Mouse (Mus musculus): ENCODE results near the gene Stx8. TPM values are rescaled to one million over a fixed set of nuclear protein-coding genes. Genes with fewer than 3 reads are reported as not detected.

Stx8 gene
- polyA plus RNA-seq, 1 experiment from 2014 or later = 16.6 TPM

DNA sequence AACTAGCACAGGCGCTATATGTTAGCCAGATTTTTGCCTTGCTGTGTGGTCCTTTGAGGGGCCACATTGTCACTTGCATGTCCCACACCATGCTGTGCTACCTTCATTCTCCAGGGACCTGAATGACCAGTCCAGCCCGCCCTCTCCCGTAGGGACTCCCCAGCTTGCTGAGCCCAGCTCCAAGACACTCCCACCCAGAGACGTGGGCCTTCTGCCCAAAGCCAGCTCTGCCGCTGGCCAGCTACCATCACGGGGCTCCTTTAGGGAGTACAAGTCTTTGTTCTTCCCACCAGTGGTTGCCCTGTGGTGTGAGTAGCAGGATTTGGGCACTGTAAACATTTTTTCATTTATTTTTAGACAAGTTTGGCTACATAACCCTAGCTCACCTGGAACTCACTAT, 230.6 kb downstream of the Stx8 start:
- no peak overlapping the region for H3K4me2 ChIP-seq (ENCODE audit: low read depth, low read length)
- no peaks in the 10 kb centered on the region for H3K27me3 ChIP-seq (ENCODE audit: control insufficient read depth, insufficient read depth, low read depth, low read length)
- no peaks in the 10 kb centered on the region for H3K4me1 ChIP-seq (ENCODE audit: control insufficient read depth, low read depth, low read length)
- no peak overlapping the region for H3K9ac ChIP-seq (ENCODE audit: low read depth, low read length)
- no peak overlapping the region for H3K4me3 ChIP-seq (ENCODE audit: low read depth, low read length)
- H3K36me3 ChIP-seq (ENCODE audit: control insufficient read depth, insufficient read depth) = no peaks in the 10 kb centered on the region
- ATAC-seq (ENCODE audit: low read depth) = no peak
- WGBS (ENCODE audit: insufficient replicate concordance) = 76% methylated on average over 6 of the region's 6 CpGs
- H3K9me3 ChIP-seq (replicated peaks; ENCODE audit: control insufficient read depth, low read length) = no peaks in the 10 kb centered on the region
- no peak overlapping the region for H3K27ac ChIP-seq (ENCODE audit: low read length)

DNA sequence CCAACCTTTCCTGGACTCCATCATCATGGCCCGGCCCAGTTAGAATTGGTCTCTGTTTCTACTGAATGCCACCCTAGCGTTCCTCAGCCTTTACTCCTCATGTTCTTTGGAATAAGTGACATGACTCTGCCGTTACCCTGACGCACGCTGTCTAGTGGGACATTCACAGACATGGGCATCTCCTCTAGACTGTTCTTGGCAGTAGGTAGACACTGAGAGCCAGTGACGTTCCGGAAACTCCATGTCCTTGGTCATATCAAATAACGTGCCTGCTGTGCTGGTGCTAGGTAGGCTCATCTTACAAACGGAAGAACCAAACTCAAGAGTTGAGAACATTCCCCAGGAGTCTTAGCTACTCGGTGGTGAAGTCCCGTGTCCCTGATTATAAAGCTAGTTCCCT, 231.5 kb downstream of the Stx8 start:
- no peak overlapping the region for H3K4me2 ChIP-seq (ENCODE audit: low read depth, low read length)
- H3K4me3 ChIP-seq (ENCODE audit: low read depth, low read length) = no peak overlapping the region
- H3K9ac ChIP-seq (ENCODE audit: low read depth, low read length) = no peak overlapping the region
- H3K9me3 ChIP-seq (replicated peaks; ENCODE audit: control insufficient read depth, low read length) = no peaks in the 10 kb centered on the region
- no peak overlapping the region for H3K27ac ChIP-seq (ENCODE audit: low read length)
- no peaks in the 10 kb centered on the region for H3K36me3 ChIP-seq (ENCODE audit: control insufficient read depth, insufficient read depth)
- no peaks in the 10 kb centered on the region for H3K27me3 ChIP-seq (ENCODE audit: control insufficient read depth, insufficient read depth, low read depth, low read length)
- no peaks in the 10 kb centered on the region for H3K4me1 ChIP-seq (ENCODE audit: control insufficient read depth, low read depth, low read length)
- no peak for ATAC-seq (ENCODE audit: low read depth)
- WGBS (ENCODE audit: insufficient replicate concordance) = 74% methylated on average over 11 of the region's 11 CpGs

- no peaks in the 10 kb centered on the region for H3K36me3 ChIP-seq (ENCODE audit: control insufficient read depth, insufficient read depth)
- no peaks in the 10 kb centered on the region for H3K4me1 ChIP-seq (ENCODE audit: control insufficient read depth, low read depth, low read length)
- WGBS (ENCODE audit: insufficient replicate concordance) = 64% methylated on average over 10 of the region's 10 CpGs
- no peak overlapping the region for H3K4me2 ChIP-seq (ENCODE audit: low read depth, low read length)
- H3K27me3 ChIP-seq (ENCODE audit: control insufficient read depth, insufficient read depth, low read depth, low read length) = no peaks in the 10 kb centered on the region
- H3K4me3 ChIP-seq (ENCODE audit: low read depth, low read length) = no peak overlapping the region
- no peak overlapping the region for H3K27ac ChIP-seq (ENCODE audit: low read length)
- no peak for ATAC-seq (ENCODE audit: low read depth)
- no peaks in the 10 kb centered on the region for H3K9me3 ChIP-seq (replicated peaks; ENCODE audit: control insufficient read depth, low read length)
- H3K9ac ChIP-seq (ENCODE audit: low read depth, low read length) = no peak overlapping the region
Measured at GRCm38 (mm10) chr11:68198696-68199095, 232.7 kb downstream of the Stx8 start.

DNA sequence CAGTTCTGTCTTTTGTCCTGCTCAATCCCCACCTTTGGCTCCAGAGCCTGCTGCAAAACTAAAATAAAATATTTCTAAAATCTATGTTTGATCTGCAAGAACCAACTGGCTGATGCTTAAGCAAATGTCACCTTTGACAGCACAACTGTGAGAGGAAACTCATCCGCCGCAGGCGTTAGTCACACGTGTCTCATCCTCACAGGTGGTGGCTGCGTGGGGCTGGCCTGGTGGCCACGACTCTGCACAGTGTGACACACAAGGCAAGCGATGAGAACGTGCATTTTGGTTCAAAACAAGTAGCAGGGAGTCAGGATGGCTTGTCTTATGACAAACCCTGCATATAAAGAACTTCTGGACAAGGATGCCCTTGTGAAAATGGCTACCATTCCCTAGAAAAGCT, 233.1 kb downstream of the Stx8 start:
- 52% methylated on average over 8 of the region's 8 CpGs for WGBS (ENCODE audit: insufficient replicate concordance)
- Histone ChIP-seq H3K4me2 (ENCODE audit: low read depth, low read length) (no peak overlapping the region), H3K27ac (ENCODE audit: low read length) (no peak overlapping the region), H3K4me1 (ENCODE audit: control insufficient read depth, low read depth, low read length) (no peaks in the 10 kb centered on the region), H3K9me3 (replicated peaks; ENCODE audit: control insufficient read depth, low read length) (no peaks in the 10 kb centered on the region), H3K4me3 (ENCODE audit: low read depth, low read length) (no peak overlapping the region), H3K9ac (ENCODE audit: low read depth, low read length) (no peak overlapping the region), H3K36me3 (ENCODE audit: control insufficient read depth, insufficient read depth) (no peaks in the 10 kb centered on the region), H3K27me3 (ENCODE audit: control insufficient read depth, insufficient read depth, low read depth, low read length) (no peaks in the 10 kb centered on the region)
- no peak for ATAC-seq (ENCODE audit: low read depth)

DNA sequence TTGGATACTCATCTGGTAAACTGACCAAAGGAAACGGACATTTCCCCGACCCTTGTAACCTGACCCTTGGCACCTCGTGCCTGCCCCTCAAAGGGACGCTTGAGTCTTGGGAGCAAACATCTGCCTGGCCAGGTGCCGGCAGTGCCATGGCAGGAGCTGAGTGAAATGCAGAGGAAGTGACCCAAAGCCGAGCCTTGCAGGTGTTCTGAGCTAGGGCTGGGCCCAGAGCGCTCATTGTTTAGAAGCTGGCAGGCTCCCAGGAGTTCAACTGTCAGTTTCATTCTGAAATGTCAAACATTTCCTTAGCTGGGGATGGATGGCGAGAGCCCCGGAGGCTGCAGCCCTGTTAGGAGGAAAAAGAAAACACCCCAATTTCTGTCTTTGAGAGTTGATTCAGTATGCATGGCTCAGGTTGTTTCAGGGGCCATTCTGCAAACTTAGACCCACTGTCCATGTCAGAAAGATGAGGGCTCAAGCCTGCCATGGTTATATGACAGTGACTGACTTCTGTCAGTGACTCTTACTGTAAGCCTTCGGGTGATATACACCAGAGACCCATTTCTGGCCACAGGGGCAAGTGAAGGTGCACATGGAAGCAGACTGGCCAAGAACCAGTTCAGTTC, 233.9 kb downstream of the Stx8 start:
- peak overlapping the region; percentile 6; the same call in 1 of the 2 replicates for H3K27ac ChIP-seq (ENCODE audit: low read length)
- no peaks in the 10 kb centered on the region for H3K27me3 ChIP-seq (ENCODE audit: control insufficient read depth, insufficient read depth, low read depth, low read length)

GRCm38 (mm10) chr11:68200500-68200899, 234.5 kb downstream of the Stx8 start:
- 68% methylated on average over 4 of the region's 4 CpGs for WGBS (ENCODE audit: insufficient replicate concordance)
- no peak for ATAC-seq (ENCODE audit: low read depth)
- no peak overlapping the region for H3K4me2 ChIP-seq (ENCODE audit: low read depth, low read length)
- no peaks in the 10 kb centered on the region for H3K4me1 ChIP-seq (ENCODE audit: control insufficient read depth, low read depth, low read length)
- no peaks in the 10 kb centered on the region for H3K27me3 ChIP-seq (ENCODE audit: control insufficient read depth, insufficient read depth, low read depth, low read length)
- H3K4me3 ChIP-seq (ENCODE audit: low read depth, low read length) = no peak overlapping the region
- no peaks in the 10 kb centered on the region for H3K9me3 ChIP-seq (replicated peaks; ENCODE audit: control insufficient read depth, low read length)
- no peaks in the 10 kb centered on the region for H3K36me3 ChIP-seq (ENCODE audit: control insufficient read depth, insufficient read depth)
- H3K27ac ChIP-seq (ENCODE audit: low read length) = peak overlapping the region; percentile 6; the same call in 1 of the 2 replicates
- H3K9ac ChIP-seq (ENCODE audit: low read depth, low read length) = no peak overlapping the region

More for the DNA sequence above, 233.9 kb downstream of the Stx8 start:
- 35% methylated on average over 10 of the region's 10 CpGs for WGBS (ENCODE audit: insufficient replicate concordance)
- no peaks in the 10 kb centered on the region for H3K4me1 ChIP-seq (ENCODE audit: control insufficient read depth, low read depth, low read length)
- no peak for ATAC-seq (ENCODE audit: low read depth)
- H3K4me3 ChIP-seq (ENCODE audit: low read depth, low read length) = no peak overlapping the region
- no peak overlapping the region for H3K9ac ChIP-seq (ENCODE audit: low read depth, low read length)
- no peaks in the 10 kb centered on the region for H3K9me3 ChIP-seq (replicated peaks; ENCODE audit: control insufficient read depth, low read length)
- no peak overlapping the region for H3K4me2 ChIP-seq (ENCODE audit: low read depth, low read length)
- no peaks in the 10 kb centered on the region for H3K36me3 ChIP-seq (ENCODE audit: control insufficient read depth, insufficient read depth)

DNA sequence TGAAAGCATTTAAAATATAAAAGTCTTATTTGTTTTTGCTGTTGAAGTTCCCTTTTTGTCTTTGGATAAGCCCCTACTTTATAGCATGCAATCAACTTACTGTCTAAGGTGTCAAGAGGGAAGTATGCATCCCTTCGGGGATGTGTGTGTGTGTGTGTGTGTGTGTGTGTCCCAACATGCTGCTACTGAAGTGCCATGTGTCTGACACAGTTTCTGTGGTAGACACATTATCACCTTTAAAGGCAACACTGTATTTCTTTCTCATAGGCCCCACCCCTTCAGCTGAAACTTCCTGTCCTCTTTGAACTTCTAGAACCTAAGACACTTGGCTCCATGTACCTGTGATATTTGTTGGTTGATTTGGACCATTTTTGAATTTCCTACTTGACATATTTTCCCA, 235.1 kb downstream of the Stx8 start:
- no peaks in the 10 kb centered on the region for H3K9me3 ChIP-seq (replicated peaks; ENCODE audit: control insufficient read depth, low read length)
- no peak overlapping the region for H3K9ac ChIP-seq (ENCODE audit: low read depth, low read length)
- H3K4me3 ChIP-seq (ENCODE audit: low read depth, low read length) = no peak overlapping the region
- H3K4me1 ChIP-seq (ENCODE audit: control insufficient read depth, low read depth, low read length) = no peaks in the 10 kb centered on the region
- WGBS (ENCODE audit: insufficient replicate concordance) = 30% methylated on average over 1 of the region's 1 CpGs
- no peaks in the 10 kb centered on the region for H3K36me3 ChIP-seq (ENCODE audit: control insufficient read depth, insufficient read depth)
- ATAC-seq (ENCODE audit: low read depth) = no peak
- no peak overlapping the region for H3K27ac ChIP-seq (ENCODE audit: low read length)
- H3K4me2 ChIP-seq (ENCODE audit: low read depth, low read length) = no peak overlapping the region
- no peaks in the 10 kb centered on the region for H3K27me3 ChIP-seq (ENCODE audit: control insufficient read depth, insufficient read depth, low read depth, low read length)

DNA sequence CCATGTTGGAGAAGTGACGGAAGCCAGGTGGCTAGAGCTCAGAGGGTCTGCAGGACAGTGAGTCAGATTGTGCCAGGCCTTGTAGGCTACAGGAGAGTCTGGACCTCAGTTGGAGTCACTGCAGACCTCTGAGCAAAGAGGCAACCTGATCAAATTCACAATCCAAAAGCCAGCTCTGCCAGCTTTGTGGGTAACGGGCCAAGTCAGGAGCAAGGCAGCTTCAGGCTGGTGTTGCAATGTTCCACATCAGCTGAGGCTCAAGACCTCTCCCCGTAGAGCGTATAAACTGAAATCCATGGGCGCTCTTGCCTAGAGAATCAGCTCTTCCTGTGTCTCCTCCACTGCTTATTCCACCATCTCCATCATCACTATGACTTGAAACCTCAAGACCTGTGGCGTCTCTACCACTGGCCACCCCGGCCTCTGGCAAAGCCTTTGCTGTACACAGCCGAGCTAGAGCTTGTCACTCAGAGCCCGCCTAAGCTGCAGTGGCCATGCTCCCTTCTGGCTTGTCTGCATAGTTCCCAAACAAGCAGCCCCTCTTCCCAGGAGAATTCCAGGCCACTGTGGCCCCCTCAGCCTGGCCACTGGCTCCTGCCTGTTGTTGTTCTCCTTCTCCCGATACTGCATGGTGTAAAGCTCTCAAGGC, 235.9 kb downstream of the Stx8 start:
- H3K4me1 ChIP-seq (ENCODE audit: control insufficient read depth, low read depth, low read length) = no peaks in the 10 kb centered on the region

DNA sequence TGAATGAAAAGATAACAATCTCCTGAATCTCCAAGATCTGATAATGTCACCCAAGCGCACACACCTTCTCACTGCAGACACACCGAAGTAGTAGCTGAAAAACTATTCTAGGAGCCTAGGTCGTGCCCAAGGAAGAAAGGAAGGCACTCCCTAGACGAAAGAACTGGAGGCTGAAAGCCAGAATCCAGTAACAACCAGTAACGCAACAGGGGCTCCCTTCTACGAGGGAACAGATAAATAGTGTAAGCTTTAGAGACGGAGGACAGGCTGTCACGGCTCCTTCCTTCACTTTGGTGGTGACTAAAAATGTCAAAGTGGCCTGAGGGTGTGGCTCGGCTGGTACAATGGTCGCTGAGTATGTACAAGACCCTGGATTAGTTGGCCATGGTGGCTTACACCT, 236.6 kb downstream of the Stx8 start:
- no peak overlapping the region for H3K4me2 ChIP-seq (ENCODE audit: low read depth, low read length)
- H3K4me1 ChIP-seq (ENCODE audit: control insufficient read depth, low read depth, low read length) = no peaks in the 10 kb centered on the region
- no peaks in the 10 kb centered on the region for H3K36me3 ChIP-seq (ENCODE audit: control insufficient read depth, insufficient read depth)
- H3K27ac ChIP-seq (ENCODE audit: low read length) = no peak overlapping the region
- no peaks in the 10 kb centered on the region for H3K9me3 ChIP-seq (replicated peaks; ENCODE audit: control insufficient read depth, low read length)
- no peak overlapping the region for H3K4me3 ChIP-seq (ENCODE audit: low read depth, low read length)
- no peaks in the 10 kb centered on the region for H3K27me3 ChIP-seq (ENCODE audit: control insufficient read depth, insufficient read depth, low read depth, low read length)
- ATAC-seq (ENCODE audit: low read depth) = no peak
- no peak overlapping the region for H3K9ac ChIP-seq (ENCODE audit: low read depth, low read length)
- WGBS (ENCODE audit: insufficient replicate concordance) = 56% methylated on average over 10 of the region's 10 CpGs

More for the DNA sequence above, 235.9 kb downstream of the Stx8 start:
- 69% methylated on average over 10 of the region's 10 CpGs for WGBS (ENCODE audit: insufficient replicate concordance)
- Histone ChIP-seq H3K4me3 (ENCODE audit: low read depth, low read length) (no peak overlapping the region), H3K9ac (ENCODE audit: low read depth, low read length) (no peak overlapping the region), H3K9me3 (replicated peaks; ENCODE audit: control insufficient read depth, low read length) (no peaks in the 10 kb centered on the region), H3K36me3 (ENCODE audit: control insufficient read depth, insufficient read depth) (no peaks in the 10 kb centered on the region), H3K27me3 (ENCODE audit: control insufficient read depth, insufficient read depth, low read depth, low read length) (no peaks in the 10 kb centered on the region), H3K4me2 (ENCODE audit: low read depth, low read length) (no peak overlapping the region), H3K27ac (ENCODE audit: low read length) (no peak overlapping the region)
- no peak for ATAC-seq (ENCODE audit: low read depth)

All from liver, embryonic 16.5 days (tissue).